Mouse (Mus musculus): Measurements from ENCODE around the gene Syne2.

The Syne2 gene

GRCm38 (mm10) chr12:75866419-75867373 is 48.8 kb downstream of the Syne2 start:
- no peak for DNase-seq (ENCODE audit: low spot score in 2 of 2)

GRCm38 (mm10) chr12:75873546-75874235 is 55.8 kb downstream of the Syne2 start:
- no peak for DNase-seq (ENCODE audit: low spot score in 2 of 2)

GRCm38 (mm10) chr12:75874287-75874994 is 56.5 kb downstream of the Syne2 start:
- no peak for DNase-seq (ENCODE audit: low spot score in 2 of 2)

- DNase-seq (ENCODE audit: low spot score in 2 of 2) = no peak
Observed at GRCm38 (mm10) chr12:75879636-75880317, 61.8 kb downstream of the Syne2 start.

- no peak for DNase-seq (ENCODE audit: low spot score in 2 of 2)
Observed at GRCm38 (mm10) chr12:75881554-75881953, 63.6 kb downstream of the Syne2 start.

GRCm38 (mm10) chr12:75886161-75886560 is 68.2 kb downstream of the Syne2 start:
- DNase-seq (ENCODE audit: low spot score in 2 of 2) = no peak

GRCm38 (mm10) chr12:75886946-75887345 is 69.0 kb downstream of the Syne2 start:
- no peak for DNase-seq (ENCODE audit: low spot score in 2 of 2)

- no peak for DNase-seq (ENCODE audit: low spot score in 2 of 2)
Observed at GRCm38 (mm10) chr12:75888721-75889120, 70.8 kb downstream of the Syne2 start.

GRCm38 (mm10) chr12:75891206-75891605 is 73.3 kb downstream of the Syne2 start:
- DNase-seq (ENCODE audit: low spot score in 2 of 2) = no peak

GRCm38 (mm10) chr12:75893392-75893791 is 75.5 kb downstream of the Syne2 start:
- DNase-seq (ENCODE audit: low spot score in 2 of 2) = no peak

GRCm38 (mm10) chr12:75894316-75894997 is 76.5 kb downstream of the Syne2 start:
- peak in 1 of 2 experiments; percentile 3 for DNase-seq (ENCODE audit: low spot score in 2 of 2)

GRCm38 (mm10) chr12:75894998-75895331 is 77.0 kb downstream of the Syne2 start:
- no peak for DNase-seq (ENCODE audit: low spot score in 2 of 2)

GRCm38 (mm10) chr12:75897793-75898192 is 79.9 kb downstream of the Syne2 start:
- DNase-seq (ENCODE audit: low spot score in 2 of 2) = no peak

- no peak for DNase-seq (ENCODE audit: low spot score in 2 of 2)
Observed at GRCm38 (mm10) chr12:75901721-75902120, 83.8 kb downstream of the Syne2 start.

GRCm38 (mm10) chr12:75904068-75904467 is 86.1 kb downstream of the Syne2 start:
- DNase-seq (ENCODE audit: low spot score in 2 of 2) = no peak

- no peak for DNase-seq (ENCODE audit: low spot score in 2 of 2)
Observed at GRCm38 (mm10) chr12:75905304-75905703, 87.4 kb downstream of the Syne2 start.

GRCm38 (mm10) chr12:75908466-75908865 is 90.5 kb downstream of the Syne2 start:
- no peak for DNase-seq (ENCODE audit: low spot score in 2 of 2)

GRCm38 (mm10) chr12:75915694-75916093 is 97.8 kb downstream of the Syne2 start:
- no peak for DNase-seq (ENCODE audit: low spot score in 2 of 2)

- no peak for DNase-seq (ENCODE audit: low spot score in 2 of 2)
Observed at GRCm38 (mm10) chr12:75918415-75918814, 100.5 kb downstream of the Syne2 start.

- no peak for DNase-seq (ENCODE audit: low spot score in 2 of 2)
Observed at GRCm38 (mm10) chr12:75918914-75919313, 101.0 kb downstream of the Syne2 start.

- no peak for DNase-seq (ENCODE audit: low spot score in 2 of 2)
Observed at GRCm38 (mm10) chr12:75922900-75923299, 105.0 kb downstream of the Syne2 start.
